Mouse (Mus musculus) limb, embryonic 14.5 days (tissue): ENCODE data around the gene Krtcap3. TPM values are rescaled to one million over a fixed set of nuclear protein-coding genes. Genes with fewer than 3 reads are reported as not detected.

ENCODE experiments used
- ATAC-seq: fragments of 200-750 bp; cut with Nextera tagmentation; 2 replicates; pipeline ENCODE4 v1.8.0; 2017; ENCODE audit warnings: low read depth, moderate number of reproducible peaks, moderate TSS enrichment; ENCODE audit not compliant: low FRiP score
- DNase-seq: peaks from one replicate; pipeline ENCODE4 v3.0.0-alpha.2; 2015; ENCODE audit warnings: low spot score
- H3K27ac ChIP-seq: fragments of 300-500 bp; sonication (generic); replicated peaks from 2 replicates; pipeline ENCODE4 v1.5.1; 2014; ENCODE audit warnings: low read depth, mild to moderate bottlenecking, low read length, moderate library complexity, mixed read lengths
- H3K27me3 ChIP-seq: fragments of 300-500 bp; sonication (generic); 2 replicates; pipeline ENCODE4 v1.6.1; 2014; ENCODE audit warnings: low read length, mixed read lengths; ENCODE audit not compliant: control insufficient read depth, insufficient read depth
- H3K36me3 ChIP-seq: fragments of 300-500 bp; sonication (generic); 2 replicates; pipeline ENCODE4 v1.6.1; 2014; ENCODE audit warnings: mild to moderate bottlenecking, low read length, moderate library complexity, mixed read lengths; ENCODE audit not compliant: control insufficient read depth, insufficient read depth
- H3K4me1 ChIP-seq: fragments of 300-500 bp; sonication (generic); 2 replicates; pipeline ENCODE4 v1.6.1; 2014; ENCODE audit warnings: antibody characterized with exemption, low read length, mixed read lengths; ENCODE audit not compliant: control insufficient read depth, insufficient read depth
- H3K4me2 ChIP-seq: fragments of 300-500 bp; sonication (generic); replicated peaks from 2 replicates; pipeline ENCODE4 v1.6.1; 2014; ENCODE audit warnings: low read depth, mild to moderate bottlenecking, low read length, moderate library complexity; ENCODE audit not compliant: severe bottlenecking
- H3K4me3 ChIP-seq: fragments of 300-500 bp; sonication (generic); replicated peaks from 2 replicates; pipeline ENCODE4 v1.5.1; 2014; ENCODE audit warnings: low read length
- H3K9ac ChIP-seq: fragments of 300-500 bp; sonication (generic); 2 replicates; pipeline ENCODE4 v1.6.1; 2014; ENCODE audit warnings: mild to moderate bottlenecking, low read depth, low read length, moderate library complexity; ENCODE audit not compliant: severe bottlenecking
- H3K9me3 ChIP-seq: fragments of 300-500 bp; sonication (generic); 2 replicates; pipeline ENCODE4 v1.6.1; 2016; ENCODE audit warnings: low read length; ENCODE audit not compliant: control insufficient read depth
- POLR2A ChIP-seq: fragments of 200-500 bp; IDR thresholded peaks from 2 replicates; pipeline ENCODE4 v1.8.0; 2012; ENCODE audit warnings: inconsistent platforms, mild to moderate bottlenecking, moderate library complexity, borderline replicate concordance; ENCODE audit not compliant: insufficient read depth, insufficient read length; ENCODE audit errors: extremely low read depth
- WGBS: fragments of 180-500 bp; shearing (Covaris S2); extraction: QIAGEN DNeasy Blood & Tissue Kit; methylation state at CpG from one replicate; pipeline ENCODE4 v1.1.7; 2014; 5-methylcytosine and 5-hydroxymethylcytosine counted together
- polyA plus RNA-seq, 2 experiments: library from polyadenylated mRNA; depleted of rRNA in 1 of 2; stranded (reverse) in 1 of 2; unstranded in 1 of 2; fragments of >200 nt; fragmentation: Nextera tagmentation in 1 of 2; extraction: Ambion mirVana in 1 of 2; gene quantifications; 2 replicates each; pipeline versions ENCODE4 v1.2.1 to v1.2.3; 2012 to 2014

Krtcap3 gene
- polyA plus RNA-seq, 2 experiments = 10.2 to 25.2 TPM

GRCm38 (mm10) chr5:31221304-31221945, 30.1 kb upstream of the Krtcap3 start:
- WGBS = 14% methylated on average over 11 of the region's 11 CpGs
- no peak for ATAC-seq
- peak overlapping the region; percentile 96 for H3K4me3 ChIP-seq
- H3K27ac ChIP-seq = peak overlapping the region; percentile 89
- no peaks in the 10 kb centered on the region for H3K27me3 ChIP-seq
- H3K4me2 ChIP-seq = peak overlapping the region; percentile 79
- H3K9me3 ChIP-seq = no peaks in the 10 kb centered on the region
- H3K36me3 ChIP-seq = 0 out of 2 replicates have a peak, but pooled peaks cover 2% of the 10 kb centered on the region
- TF ChIP-seq POLR2A = no peak
- H3K9ac ChIP-seq = peak overlapping the region; percentile 71
- peak; percentile 58 for DNase-seq
- peaks cover 8% of the 10 kb centered on the region; the same call in 1 of the 2 replicates for H3K4me1 ChIP-seq

DNA sequence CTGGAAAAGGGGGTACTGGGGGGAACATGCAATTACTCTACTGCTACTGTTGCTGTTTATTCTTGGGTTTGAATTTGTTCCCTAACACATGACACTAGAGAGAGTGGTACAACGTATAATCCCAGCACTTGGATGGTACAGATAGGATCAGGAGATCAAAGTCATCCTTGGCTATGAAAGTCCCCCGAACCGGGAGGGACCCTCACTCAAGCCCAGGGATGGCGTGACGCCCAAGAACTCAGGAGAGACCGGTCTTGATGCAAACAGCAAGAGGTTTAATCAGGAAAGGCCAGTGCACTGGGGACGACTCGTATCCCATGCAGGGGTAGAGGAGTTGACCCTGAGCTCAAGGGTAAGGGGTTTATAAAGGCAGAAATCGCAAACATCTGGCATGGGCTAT, 28.8 kb upstream of the Krtcap3 start:
- H3K4me3 ChIP-seq = no peak overlapping the region
- H3K27ac ChIP-seq = no peak overlapping the region
- ATAC-seq (no peak), DNase-seq (no peak)
- no peak overlapping the region for H3K4me2 ChIP-seq
- WGBS = 87% methylated on average over 9 of the region's 9 CpGs
- no peak overlapping the region for H3K9ac ChIP-seq
- no peaks in the 10 kb centered on the region for H3K36me3 ChIP-seq
- peaks cover 8% of the 10 kb centered on the region; the same call in 1 of the 2 replicates for H3K4me1 ChIP-seq
- no peaks in the 10 kb centered on the region for H3K27me3 ChIP-seq
- no peaks in the 10 kb centered on the region for H3K9me3 ChIP-seq
- TF ChIP-seq POLR2A = no peak

- no peak for TF ChIP-seq POLR2A
- Histone ChIP-seq H3K9ac (no peak overlapping the region), H3K9me3 (no peaks in the 10 kb centered on the region), H3K4me3 (no peak overlapping the region), H3K27me3 (no peaks in the 10 kb centered on the region), H3K4me2 (no peak overlapping the region), H3K4me1 (no peaks in the 10 kb centered on the region), H3K36me3 (no peaks in the 10 kb centered on the region), H3K27ac (no peak overlapping the region)
- DNase-seq (no peak), ATAC-seq (no peak)
- 67% methylated on average over 1 of the region's 1 CpGs for WGBS
Measured at GRCm38 (mm10) chr5:31226641-31227040, 24.9 kb upstream of the Krtcap3 start.

GRCm38 (mm10) chr5:31240637-31241521, 10.6 kb upstream of the Krtcap3 start, which contains the start of the genes Nrbp1 and Gm9970:
Gene Nrbp1, plus strand, starts transcription at chr5:31240864.
Gene Gm9970, minus strand, starts transcription at chr5:31241232.
- Histone ChIP-seq H3K9ac (peak within 1 kb of the TSS; percentile 96), H3K4me1 (peaks cover 5% of the 10 kb centered on the region), H3K4me3 (peak within 1 kb of the TSS; percentile 99), H3K9me3 (no peaks in the 10 kb centered on the region), H3K27ac (peak within 1 kb of the TSS; percentile 97), H3K27me3 (no peaks in the 10 kb centered on the region), H3K4me2 (peak within 1 kb of the TSS; percentile 77), H3K36me3 (peaks cover 24% of the 10 kb centered on the region)
- TF ChIP-seq POLR2A = peak; percentile 94
- under 1% methylated on average over 59 of the region's 103 CpGs for WGBS
- ATAC-seq (peak; percentile 99), DNase-seq (peak; percentile 97)

DNA sequence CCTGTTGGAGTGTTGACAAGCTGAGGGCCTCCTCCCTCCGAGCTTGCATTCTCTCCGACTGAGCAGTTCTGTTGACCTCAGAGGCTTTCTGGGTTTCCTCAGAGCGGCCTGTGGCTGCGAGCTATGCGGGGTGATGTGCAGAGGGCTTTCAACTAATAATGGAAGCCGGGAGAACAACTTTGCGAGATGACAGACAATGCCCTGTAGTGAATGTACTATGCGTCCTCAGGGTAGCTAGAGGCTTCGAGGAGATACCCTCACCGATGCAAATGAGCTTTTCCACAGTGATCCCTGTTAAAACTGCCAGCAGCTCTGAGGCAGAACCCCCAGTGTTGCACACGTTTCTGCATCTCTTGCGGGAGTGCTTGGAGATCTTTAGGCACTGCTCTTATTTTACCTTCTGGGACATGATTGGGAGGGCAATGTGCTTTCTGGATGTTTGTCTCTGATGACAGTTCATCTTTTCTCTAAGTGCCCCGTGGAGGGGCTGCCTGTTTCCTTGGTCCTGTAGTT, 9.9 kb upstream of the Krtcap3 start:
- ATAC-seq (peak; percentile 13), DNase-seq (no peak)
- Histone ChIP-seq H3K9me3 (no peaks in the 10 kb centered on the region), H3K4me2 (peak overlapping the region; percentile 77), H3K27ac (peak overlapping the region; percentile 97), H3K36me3 (peaks cover 31% of the 10 kb centered on the region), H3K9ac (peak overlapping the region; percentile 96), H3K4me1 (peaks cover 5% of the 10 kb centered on the region), H3K27me3 (no peaks in the 10 kb centered on the region), H3K4me3 (peak overlapping the region; percentile 99)
- no peak for TF ChIP-seq POLR2A
- 3% methylated on average over 13 of the region's 13 CpGs for WGBS
